Mouse (Mus musculus) adrenal gland, postnatal 10 days (tissue): Measurements from ENCODE around the gene Fancl. TPM values are rescaled to one million over a fixed set of nuclear protein-coding genes. Genes with fewer than 3 reads are reported as not detected.
"Not testable (repeated sequence)": the region's sequence is repeated elsewhere in the genome, so short reads cannot be mapped to it uniquely, and the experiment has no call there.

ENCODE experiments used
- DNase-seq: peaks from one replicate; pipeline ENCODE4 v3.0.0; 2021; ENCODE audit warnings: mixed read lengths
- long read RNA-seq, 2 experiments: library from polyadenylated mRNA; stranded (forward); transcript quantifications; one replicate each; pipeline ENCODE4 v2.0.0; 2021
- total RNA-seq, 2 experiments: library from RNA; stranded (reverse); gene quantifications; 2 replicates each; pipeline ENCODE4 v1.2.3; 2021

The Fancl gene
- total RNA-seq = 10 to 100 TPM; 12.2 to 17.6 TPM
- long read RNA-seq, experiment 1, transcript Fancl-201 (14 exons, 2,724 nt) = major isoform, 6 of 7 reads
- long read RNA-seq, experiment 1, partial matches to known transcripts = 0 of 7 reads
- long read RNA-seq, experiment 1, other reads (novel, unspliced or antisense) = 1 of 7 reads
- long read RNA-seq, experiment 2, partial matches to known transcripts = 2 of 8 reads
- long read RNA-seq, experiment 2, other reads (novel, unspliced or antisense) = 3 of 8 reads

GRCm38 (mm10) chr11:26385971-26386370 lies at the start of gene Fancl:
Gene Fancl, plus strand, starts transcription at chr11:26386135.
- no peak for DNase-seq

- DNase-seq = no peak
Measured at GRCm38 (mm10) chr11:26336848-26337247, 49.1 kb upstream of the Fancl start.

- not testable (repeated sequence) for DNase-seq
Measured at GRCm38 (mm10) chr11:26370176-26370575, 15.8 kb upstream of the Fancl start.

GRCm38 (mm10) chr11:26371980-26372379 lies 14.0 kb upstream of the Fancl start:
- not testable (repeated sequence) for DNase-seq

GRCm38 (mm10) chr11:26374132-26374531 lies 11.8 kb upstream of the Fancl start:
- no peak for DNase-seq

- no peak for DNase-seq
Measured at GRCm38 (mm10) chr11:26378074-26378473, 7.9 kb upstream of the Fancl start.

- no peak for DNase-seq
Measured at GRCm38 (mm10) chr11:26381499-26381898, 4.4 kb upstream of the Fancl start.

GRCm38 (mm10) chr11:26386678-26387077 lies 743 bp downstream of the Fancl start:
- no peak for DNase-seq

GRCm38 (mm10) chr11:26387087-26387611 lies 1.2 kb downstream of the Fancl start:
- DNase-seq = peak; percentile 94

- no peak for DNase-seq
Measured at GRCm38 (mm10) chr11:26395561-26395960, 9.6 kb downstream of the Fancl start.

GRCm38 (mm10) chr11:26412972-26413371 lies 27.0 kb downstream of the Fancl start:
- DNase-seq = no peak

- DNase-seq = no peak
Measured at GRCm38 (mm10) chr11:26421472-26421871, 35.5 kb downstream of the Fancl start.

GRCm38 (mm10) chr11:26434229-26434628 lies 48.3 kb downstream of the Fancl start:
- no peak for DNase-seq

GRCm38 (mm10) chr11:26437818-26438217 lies 51.9 kb downstream of the Fancl start:
- no peak for DNase-seq

GRCm38 (mm10) chr11:26441121-26441520 lies 55.2 kb downstream of the Fancl start:
- DNase-seq = no peak

GRCm38 (mm10) chr11:26444374-26444773 lies 58.4 kb downstream of the Fancl start:
- DNase-seq = no peak

- no peak for DNase-seq
Measured at GRCm38 (mm10) chr11:26449789-26450188, 63.9 kb downstream of the Fancl start.

GRCm38 (mm10) chr11:26450636-26451035 lies 64.7 kb downstream of the Fancl start:
- no peak for DNase-seq

- no peak for DNase-seq
Measured at GRCm38 (mm10) chr11:26451228-26451627, 65.3 kb downstream of the Fancl start.

GRCm38 (mm10) chr11:26452693-26453092 lies 66.8 kb downstream of the Fancl start:
- no peak for DNase-seq

- DNase-seq = no peak
Measured at GRCm38 (mm10) chr11:26454081-26454480, 68.1 kb downstream of the Fancl start.

GRCm38 (mm10) chr11:26477037-26477739 lies 91.3 kb downstream of the Fancl start:
- no peak for DNase-seq

- DNase-seq = peak; percentile 4
Measured at GRCm38 (mm10) chr11:26481691-26482242, 95.8 kb downstream of the Fancl start.
